In the genomic region with DNA sequence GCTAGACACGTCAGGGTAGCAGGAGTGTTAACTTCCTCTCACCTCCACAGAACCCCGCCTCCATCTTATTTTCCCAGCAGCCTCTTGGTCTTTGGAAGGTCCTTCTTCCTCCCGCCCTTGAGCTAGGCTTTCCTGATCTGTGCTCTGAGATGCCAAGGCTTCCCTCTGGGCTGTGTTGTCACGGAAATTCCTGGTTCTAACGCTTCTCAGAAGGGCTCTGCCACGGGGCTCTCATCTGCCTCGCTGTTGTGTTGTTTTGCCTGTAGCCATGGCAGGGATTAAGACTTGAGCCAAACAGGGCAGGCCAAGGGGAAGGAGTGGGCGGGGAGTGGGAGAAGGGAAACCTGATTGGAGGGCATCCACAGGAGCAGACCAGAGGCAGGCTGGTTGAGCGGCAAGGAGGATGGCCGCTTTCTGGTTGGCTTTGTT, we compare ENCODE assay signal across 8 mouse cellular contexts. TPM values are rescaled to one million over a fixed set of nuclear protein-coding genes. Genes with fewer than 3 reads are reported as not detected.
DNase-seq lines count a peak whose midpoint lies in the region; ATAC-seq and TF ChIP-seq lines count a peak whose summit lies in the region.

No protein-coding gene starts in this region.

- DNase-seq in 3134 (ENCODE audit: extremely low read depth, insufficient read length, low spot score) = peak; percentile 82
- DNase-seq in adrenal gland, adult 2 months = peak; percentile 65
- DNase-seq in heart, embryonic 10.5 days (ENCODE audit: low spot score) = peak; percentile 89
- DNase-seq in kidney, postnatal 0 days (ENCODE audit: low spot score) = peak; percentile 35
- DNase-seq in lung, postnatal 10 days = peak; percentile 94
- peak; percentile 23 for DNase-seq in right cerebral cortex, postnatal 14 days

- H3K9me3 ChIP-seq in embryonic facial prominence, embryonic 13.5 days = no peaks in the 10 kb centered on the region
- no peaks in the 10 kb centered on the region for H3K9me3 ChIP-seq in heart, embryonic 10.5 days
- H3K9me3 ChIP-seq in kidney, postnatal 0 days (replicated peaks; ENCODE audit: low read length) = no peaks in the 10 kb centered on the region

- 0 out of 2 replicates have a peak overlapping the region, but pooled peaks have one; percentile 18 for H3K4me3 ChIP-seq in embryonic facial prominence, embryonic 13.5 days
- peak overlapping the region; percentile 43 for H3K4me3 ChIP-seq in heart, embryonic 10.5 days
- no peak overlapping the region for H3K4me3 ChIP-seq in kidney, postnatal 0 days (replicated peaks; ENCODE audit: low read depth, low read length)

- ATAC-seq in embryonic facial prominence, embryonic 13.5 days (ENCODE audit: insufficient number of reproducible peaks, insufficient read depth, low FRiP score, low TSS enrichment, low read depth) = peak; percentile 57; the same call in 1 of the 2 replicates
- ATAC-seq in kidney, postnatal 0 days (replicated peaks; ENCODE audit: low FRiP score, low read depth) = no peak
- no peak for ATAC-seq in CD4-positive, CD25-positive, alpha-beta regulatory T cell, adult 4 months

- 22% methylated on average over 10 of the region's 10 CpGs for WGBS in embryonic facial prominence, embryonic 13.5 days
- WGBS in heart, embryonic 10.5 days = 25% methylated on average over 10 of the region's 10 CpGs
- WGBS in kidney, postnatal 0 days = 50% methylated on average over 10 of the region's 10 CpGs

- no peaks in the 10 kb centered on the region for H3K27me3 ChIP-seq in embryonic facial prominence, embryonic 13.5 days
- H3K27me3 ChIP-seq in heart, embryonic 10.5 days (ENCODE audit: insufficient read depth, poor library complexity, severe bottlenecking) = 0 out of 2 replicates have a peak, but pooled peaks cover 4% of the 10 kb centered on the region
- H3K27me3 ChIP-seq in kidney, postnatal 0 days (ENCODE audit: insufficient read depth, low read length) = no peaks in the 10 kb centered on the region

- peak overlapping the region; percentile 34; the same call in 1 of the 2 replicates for H3K27ac ChIP-seq in embryonic facial prominence, embryonic 13.5 days
- peak overlapping the region; percentile 75 for H3K27ac ChIP-seq in heart, embryonic 10.5 days
- H3K27ac ChIP-seq in kidney, postnatal 0 days = no peak overlapping the region

- TF ChIP-seq CTCF in kidney, postnatal 0 days (IDR thresholded peaks at IDR 0.05; ENCODE audit: low read depth) = no peak

- peak overlapping the region; percentile 50 for H3K4me2 ChIP-seq in embryonic facial prominence, embryonic 13.5 days
- no peak overlapping the region for H3K4me2 ChIP-seq in kidney, postnatal 0 days (ENCODE audit: low read length)

- 0 out of 2 replicates have a peak overlapping the region, but pooled peaks have one; percentile 4 for H3K9ac ChIP-seq in embryonic facial prominence, embryonic 13.5 days
- no peak overlapping the region for H3K9ac ChIP-seq in kidney, postnatal 0 days (ENCODE audit: low read depth, low read length)

- H3K36me3 ChIP-seq in embryonic facial prominence, embryonic 13.5 days = no peaks in the 10 kb centered on the region
- no peaks in the 10 kb centered on the region for H3K36me3 ChIP-seq in heart, embryonic 10.5 days
- no peaks in the 10 kb centered on the region for H3K36me3 ChIP-seq in kidney, postnatal 0 days (ENCODE audit: insufficient read depth, low read length)

- H3K4me1 ChIP-seq in embryonic facial prominence, embryonic 13.5 days = peaks cover 20% of the 10 kb centered on the region
- peaks cover 34% of the 10 kb centered on the region for H3K4me1 ChIP-seq in heart, embryonic 10.5 days
- H3K4me1 ChIP-seq in kidney, postnatal 0 days (replicated peaks; ENCODE audit: insufficient read depth, low read length) = no peaks in the 10 kb centered on the region

RNA-seq across cellular contexts. Expression of gene Jdp2, which starts 26.8 kb away (rescaled TPM):
- total RNA-seq in adrenal gland, adult 2 months (2021) = 10 to 100 TPM; 17.6 to 22.1 TPM
- 16.3 and 16.9 TPM in 2 replicates for polyA plus RNA-seq in adrenal gland, adult 2 months (2012; rRNA removed)
- polyA plus RNA-seq in embryonic facial prominence, embryonic 13.5 days (2015; fragmentation: Nextera tagmentation; extraction: Ambion mirVana) = 0.35 and 0.63 TPM in 2 replicates
- polyA plus RNA-seq in heart, embryonic 10.5 days (2016; fragmentation: Nextera tagmentation; extraction: Ambion mirVana) = 0.63 and 0.68 TPM in 2 replicates
- polyA plus RNA-seq in kidney, postnatal 0 days (2015; fragmentation: Nextera tagmentation; extraction: Ambion mirVana) = 0.47 and 0.70 TPM in 2 replicates
- under 1 TPM in 1 of 2 experiments, not detected in 1; 0.20 TPM for polyA plus RNA-seq in CD4-positive, CD25-positive, alpha-beta regulatory T cell, adult 4 months (2017; shearing (Covaris generic))

Comparison
In these comparisons a context has a peak if more than half of its experiments do, and no peak if none do; other contexts are left out.
1. DNase-seq: peak in every context shown above with its lines; median percentile 94 in lung, postnatal 10 days; 89 in heart, embryonic 10.5 days; 82 in 3134; 65 in adrenal gland, adult 2 months; 35 in kidney, postnatal 0 days; 23 in right cerebral cortex, postnatal 14 days.